Mouse (Mus musculus) C2C12 (cell line): Measurements from ENCODE around the gene Ramp2.

Source experiments
- CEBPB ChIP-seq: IDR thresholded peaks from one replicate; pipeline ENCODE4 v1.6.1; 2011; ENCODE audit warnings: low read depth, mild to moderate bottlenecking, control low read depth, moderate library complexity
- CTCF ChIP-seq: IDR thresholded peaks from one replicate; pipeline ENCODE4 v1.5.1; 2011; ENCODE audit not compliant: control insufficient read depth, insufficient read depth, insufficient read length
- FOSL1 ChIP-seq: IDR thresholded peaks from one replicate; pipeline ENCODE4 v1.8.0; 2011; ENCODE audit warnings: mild to moderate bottlenecking, low read length; ENCODE audit not compliant: poor library complexity, insufficient read depth, severe bottlenecking
- MYOD1 ChIP-seq: IDR thresholded peaks from one replicate; pipeline ENCODE4 v1.6.1; 2011; ENCODE audit warnings: low read depth; ENCODE audit not compliant: control insufficient read depth, insufficient read length
- MYOG ChIP-seq: IDR thresholded peaks from one replicate; pipeline ENCODE4 v1.6.1; 2011; ENCODE audit not compliant: control insufficient read depth, insufficient read length; ENCODE audit errors: extremely low read depth
- USF1 ChIP-seq: IDR thresholded peaks from one replicate; pipeline ENCODE4 v1.6.1; 2011; ENCODE audit warnings: low read depth, mild to moderate bottlenecking, control low read depth, moderate library complexity

DNA sequence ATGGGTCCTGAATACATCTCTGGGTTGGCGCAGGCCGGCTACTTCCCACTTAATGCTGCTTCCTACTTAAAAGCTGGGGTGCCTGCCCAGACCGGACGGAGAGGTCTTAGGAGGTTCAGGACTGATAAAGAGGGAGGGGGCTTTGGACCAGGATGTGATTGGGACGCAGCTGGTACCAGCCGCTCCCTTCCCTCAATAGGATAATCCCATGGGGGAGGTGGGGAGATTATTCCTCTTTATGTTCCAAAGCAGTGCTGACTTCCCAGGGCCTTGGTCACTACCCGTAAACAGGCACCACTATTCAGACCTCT lies 829 bp downstream of the Ramp2 start:
- TF ChIP-seq CTCF (no peak), MYOD1 (no peak), USF1 (no peak), CEBPB (no peak), MYOG (no peak), FOSL1 (no peak)
